Mouse (Mus musculus) lung, postnatal 0 days (tissue): ENCODE data around the gene Adat2. TPM values are rescaled to one million over a fixed set of nuclear protein-coding genes. Genes with fewer than 3 reads are reported as not detected.

Source experiments
- ATAC-seq: fragments of 200-750 bp; cut with Nextera tagmentation; 2 replicates; pipeline ENCODE4 v1.8.0; 2017; ENCODE audit warnings: moderate library complexity
- DNase-seq: peaks from one replicate; pipeline ENCODE4 v3.0.0-alpha.2; 2016; ENCODE audit warnings: low spot score
- H3K27ac ChIP-seq: fragments of 300-500 bp; sonication (generic); 2 replicates; pipeline ENCODE4 v1.5.1; 2014; ENCODE audit warnings: antibody characterized with exemption, mild to moderate bottlenecking, low read length, mixed read lengths
- H3K27me3 ChIP-seq: fragments of 300-500 bp; sonication (generic); replicated peaks from 2 replicates; pipeline ENCODE4 v1.6.1; 2014; ENCODE audit warnings: low read length, mixed read lengths; ENCODE audit not compliant: insufficient read depth
- H3K36me3 ChIP-seq: fragments of 300-500 bp; sonication (generic); 2 replicates; pipeline ENCODE4 v1.6.1; 2014; ENCODE audit warnings: low read length, mixed read lengths; ENCODE audit not compliant: insufficient read depth
- H3K4me1 ChIP-seq: fragments of 300-500 bp; sonication (generic); 2 replicates; pipeline ENCODE4 v1.6.1; 2014; ENCODE audit warnings: antibody characterized with exemption, low read depth, low read length, mixed read lengths; ENCODE audit not compliant: insufficient read depth
- H3K4me2 ChIP-seq: fragments of 300-500 bp; sonication (generic); replicated peaks from 2 replicates; pipeline ENCODE4 v1.6.1; 2014; ENCODE audit warnings: low read depth, mild to moderate bottlenecking, low read length, moderate library complexity, mixed read lengths
- H3K4me3 ChIP-seq: fragments of 300-500 bp; sonication (generic); 2 replicates; pipeline ENCODE4 v1.5.1; 2014; ENCODE audit warnings: low read depth, low read length
- H3K9ac ChIP-seq: fragments of 300-500 bp; sonication (generic); replicated peaks from 2 replicates; pipeline ENCODE4 v1.6.1; 2014; ENCODE audit warnings: low read depth, mild to moderate bottlenecking
- H3K9me3 ChIP-seq: fragments of 300-500 bp; sonication (generic); 2 replicates; pipeline ENCODE4 v1.6.1; 2016; ENCODE audit warnings: low read length, mixed read lengths
- CTCF ChIP-seq: IDR thresholded peaks from 2 replicates; pipeline ENCODE4 v1.5.1; 2016; ENCODE audit warnings: antibody characterized with exemption, mild to moderate bottlenecking
- EP300 ChIP-seq: IDR thresholded peaks from 2 replicates; pipeline ENCODE4 v1.6.1; 2016; ENCODE audit warnings: antibody characterized with exemption, mild to moderate bottlenecking, control low read depth
- WGBS: fragments of 180-500 bp; shearing (Covaris S2); extraction: QIAGEN DNeasy Blood & Tissue Kit; methylation state at CpG from one replicate; pipeline ENCODE4 v1.1.7; 2014; 5-methylcytosine and 5-hydroxymethylcytosine counted together
- polyA plus RNA-seq: library from polyadenylated mRNA; unstranded; fragments of >200 nt; fragmentation: Nextera tagmentation; extraction: Ambion mirVana; gene quantifications from 2 replicates; pipeline ENCODE4 v1.2.1, GENCODE M21; 2015

Adat2 gene
- polyA plus RNA-seq, 1 experiment from 2014 or later = 3.4 TPM

DNA sequence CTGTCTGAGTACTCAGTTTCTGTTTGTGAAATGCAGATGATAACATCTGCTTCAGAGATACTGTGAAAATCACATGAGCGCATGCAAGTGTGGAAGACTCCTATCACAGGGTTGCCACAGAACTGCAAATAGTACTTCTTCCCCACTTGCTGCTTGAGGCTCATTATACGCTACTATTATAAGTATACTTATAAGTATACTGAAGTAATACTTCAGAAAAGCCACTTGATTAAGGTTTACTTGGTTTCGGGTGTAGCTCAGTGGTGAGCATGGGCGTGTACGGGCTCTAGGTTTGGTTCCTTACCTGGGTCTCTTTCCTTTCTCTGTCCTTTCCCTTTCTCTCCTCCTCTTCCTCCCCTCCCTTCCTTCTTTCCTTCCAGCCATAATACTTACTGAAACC lies 11.0 kb upstream of the Adat2 start:
- Histone ChIP-seq H3K27me3 (no peaks in the 10 kb centered on the region), H3K9ac (no peak overlapping the region), H3K27ac (no peak overlapping the region), H3K4me3 (no peak overlapping the region), H3K36me3 (peaks cover 3% of the 10 kb centered on the region; the same call in 1 of the 2 replicates), H3K9me3 (no peaks in the 10 kb centered on the region), H3K4me2 (no peak overlapping the region), H3K4me1 (no peaks in the 10 kb centered on the region)
- DNase-seq (peak; percentile 77), ATAC-seq (peak; percentile 91)
- TF ChIP-seq EP300 (peak; percentile 44; the same call in 1 of the 2 replicates), CTCF (no peak)
- 55% methylated on average over 5 of the region's 5 CpGs for WGBS

DNA sequence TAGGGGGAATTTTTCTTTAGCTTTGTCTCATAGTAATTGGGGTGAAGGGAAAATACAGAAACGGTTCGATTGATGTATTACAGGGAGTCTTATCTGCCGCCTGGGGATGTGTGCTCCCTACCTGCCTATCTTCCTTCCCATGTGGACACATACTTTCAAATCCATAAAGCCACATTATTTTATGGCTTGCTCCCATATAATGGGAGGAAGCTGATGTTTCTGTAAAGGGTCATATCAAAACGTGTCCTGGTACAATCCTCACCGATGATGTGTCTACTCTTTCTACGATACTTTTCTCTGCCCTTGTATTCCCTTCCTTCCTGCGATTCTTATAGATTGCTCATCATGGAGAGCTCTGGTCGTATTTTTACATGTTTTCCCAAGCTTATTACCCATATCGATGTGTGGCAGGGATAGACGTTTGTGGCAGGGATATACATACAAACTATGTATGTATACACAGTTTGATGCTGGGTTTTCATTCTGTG lies 848 bp downstream of the Adat2 start:
- H3K4me3 ChIP-seq = peak overlapping the region; percentile 73
- ATAC-seq = no peak
- peak overlapping the region; percentile 75 for H3K27ac ChIP-seq
- no peaks in the 10 kb centered on the region; the same call in 1 of the 2 replicates for H3K4me1 ChIP-seq
- H3K36me3 ChIP-seq = no peaks in the 10 kb centered on the region
- WGBS = 16% methylated on average over 10 of the region's 10 CpGs
- TF ChIP-seq CTCF = no peak
- no peak for TF ChIP-seq EP300
- H3K27me3 ChIP-seq = no peaks in the 10 kb centered on the region
- peak overlapping the region; percentile 84 for H3K9ac ChIP-seq
- DNase-seq = no peak
- no peaks in the 10 kb centered on the region for H3K9me3 ChIP-seq
- peak overlapping the region; percentile 54 for H3K4me2 ChIP-seq

DNA sequence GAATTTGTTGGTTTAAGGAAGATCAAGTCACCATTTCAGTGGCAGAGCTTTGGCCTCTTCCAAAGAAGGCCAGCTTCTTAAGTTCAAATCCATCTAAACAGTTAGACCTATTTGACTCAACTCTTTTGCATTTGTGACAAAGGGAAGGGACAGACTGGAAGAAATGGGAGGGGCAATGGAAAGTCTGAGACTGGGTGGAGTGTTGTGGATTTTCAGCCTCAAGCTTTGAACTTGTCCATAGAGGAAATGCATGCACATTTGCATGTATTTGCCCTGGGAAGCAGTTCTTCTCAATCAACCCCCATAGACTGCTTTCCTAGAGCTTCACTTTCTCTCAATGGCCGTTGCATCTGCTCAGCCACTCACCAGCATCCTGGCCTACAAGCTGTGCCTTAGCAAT lies 1.6 kb downstream of the Adat2 start:
- Histone ChIP-seq H3K4me1 (no peaks in the 10 kb centered on the region; the same call in 1 of the 2 replicates), H3K4me2 (no peak overlapping the region), H3K4me3 (no peak overlapping the region), H3K9ac (no peak overlapping the region), H3K27me3 (no peaks in the 10 kb centered on the region), H3K9me3 (no peaks in the 10 kb centered on the region), H3K36me3 (no peaks in the 10 kb centered on the region), H3K27ac (no peak overlapping the region)
- WGBS = 96% methylated on average over 1 of the region's 1 CpGs
- DNase-seq = no peak
- no peak for TF ChIP-seq CTCF
- no peak for TF ChIP-seq EP300
- no peak for ATAC-seq

DNA sequence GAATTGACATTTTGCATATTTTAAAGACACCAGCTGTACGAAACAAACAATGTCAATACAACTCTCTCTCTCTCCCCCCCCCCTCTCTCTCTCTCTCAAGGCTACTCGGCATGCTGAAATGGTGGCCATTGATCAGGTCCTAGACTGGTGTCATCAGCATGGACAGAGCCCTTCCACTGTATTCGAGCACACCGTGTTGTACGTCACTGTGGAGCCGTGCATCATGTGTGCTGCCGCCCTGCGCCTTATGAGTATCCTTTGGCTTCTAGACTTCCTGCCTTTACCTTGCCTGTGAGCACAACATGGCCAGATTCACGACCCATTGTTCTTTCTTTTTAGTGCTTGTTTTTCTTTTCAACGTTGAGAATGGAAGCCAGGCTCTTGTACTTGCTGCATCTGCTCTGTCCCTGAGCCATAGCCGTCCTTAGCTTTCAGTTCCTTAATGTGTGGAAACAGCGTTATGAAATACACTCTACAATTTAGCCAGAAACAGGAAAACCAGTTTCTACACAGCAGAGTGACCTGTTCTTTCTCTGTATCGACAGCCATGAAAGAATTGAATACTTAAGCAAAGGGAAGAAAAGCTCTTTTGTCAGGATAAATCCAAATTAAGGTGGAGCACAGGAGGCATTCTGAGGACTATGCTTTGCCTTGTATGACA lies 7.5 kb downstream of the Adat2 start:
- no peak for ATAC-seq
- H3K9me3 ChIP-seq = no peaks in the 10 kb centered on the region
- H3K9ac ChIP-seq = no peak overlapping the region
- TF ChIP-seq CTCF = no peak
- no peak for TF ChIP-seq EP300
- no peaks in the 10 kb centered on the region for H3K4me1 ChIP-seq
- H3K36me3 ChIP-seq = no peaks in the 10 kb centered on the region; the same call in 1 of the 2 replicates
- no peak for DNase-seq
- H3K4me2 ChIP-seq = no peak overlapping the region
- H3K27ac ChIP-seq = no peak overlapping the region
- no peak overlapping the region for H3K4me3 ChIP-seq
- H3K27me3 ChIP-seq = no peaks in the 10 kb centered on the region
- 84% methylated on average over 13 of the region's 13 CpGs for WGBS

DNA sequence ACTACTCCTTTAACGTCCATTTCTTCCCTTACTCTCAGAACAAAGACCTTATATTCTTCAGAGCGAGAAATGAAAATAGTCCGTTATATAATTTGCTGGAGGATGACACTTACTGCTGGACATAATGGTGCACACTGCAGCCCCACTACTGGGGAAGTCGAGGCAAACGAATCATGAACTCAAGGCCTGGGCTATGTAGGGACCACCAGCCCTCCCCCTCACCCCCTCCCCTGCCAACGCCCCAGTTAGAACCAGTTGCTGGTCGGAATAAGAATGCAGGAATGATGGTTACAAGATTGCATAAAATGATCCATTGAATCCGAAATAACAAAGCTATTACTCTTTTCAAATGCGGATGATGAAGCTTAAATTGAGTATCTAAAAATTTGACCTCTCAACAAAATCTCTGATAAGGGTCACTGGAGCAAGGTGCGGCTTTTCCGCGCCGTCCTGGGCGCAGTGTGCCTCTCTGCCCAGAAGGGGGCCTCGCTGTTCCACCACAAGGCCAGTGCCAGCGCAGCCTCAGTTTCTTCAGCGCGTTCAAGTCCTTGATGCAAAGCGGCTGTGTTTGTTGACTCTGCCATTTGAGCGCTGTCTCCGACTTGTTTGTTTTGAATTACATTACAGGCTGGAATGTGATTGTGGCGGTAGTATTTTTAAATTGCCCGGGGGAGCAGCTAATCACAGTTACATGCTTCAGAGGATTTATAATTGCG lies 11.8 kb downstream of the Adat2 start:
- DNase-seq (peak; percentile 58), ATAC-seq (peak; percentile 28; the same call in 1 of the 2 replicates)
- peak overlapping the region; percentile 25; the same call in 1 of the 2 replicates for H3K4me2 ChIP-seq
- no peaks in the 10 kb centered on the region for H3K27me3 ChIP-seq
- no peak for TF ChIP-seq EP300
- TF ChIP-seq CTCF = peak; percentile 97
- no peaks in the 10 kb centered on the region for H3K9me3 ChIP-seq
- WGBS = 27% methylated on average over 24 of the region's 24 CpGs
- no peaks in the 10 kb centered on the region; the same call in 1 of the 2 replicates for H3K36me3 ChIP-seq
- no peak overlapping the region for H3K9ac ChIP-seq
- no peaks in the 10 kb centered on the region for H3K4me1 ChIP-seq
- H3K4me3 ChIP-seq = no peak overlapping the region
- no peak overlapping the region for H3K27ac ChIP-seq

DNA sequence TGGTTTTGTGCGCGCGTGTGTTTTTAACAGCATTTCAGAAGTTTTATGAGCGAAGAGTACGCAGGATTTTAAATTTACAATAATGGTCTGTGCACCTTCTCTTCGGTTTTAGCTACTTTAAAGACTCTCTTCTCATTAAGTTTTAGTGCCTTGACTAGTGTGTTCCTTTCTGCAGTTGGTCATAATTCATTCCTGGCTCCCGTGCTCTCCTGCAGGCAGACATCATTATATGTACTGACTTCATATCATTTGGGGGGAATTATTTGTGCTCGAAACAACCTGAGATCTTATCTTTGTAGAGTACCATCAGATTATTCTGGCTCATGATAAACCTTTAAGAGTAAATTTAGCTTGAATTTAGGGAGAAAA lies 12.4 kb downstream of the Adat2 start:
- Histone ChIP-seq H3K4me3 (no peak overlapping the region), H3K27me3 (no peaks in the 10 kb centered on the region), H3K9me3 (no peaks in the 10 kb centered on the region), H3K4me1 (no peaks in the 10 kb centered on the region), H3K36me3 (no peaks in the 10 kb centered on the region; the same call in 1 of the 2 replicates), H3K9ac (no peak overlapping the region), H3K4me2 (peak overlapping the region; percentile 25; the same call in 1 of the 2 replicates), H3K27ac (no peak overlapping the region)
- WGBS = 40% methylated on average over 8 of the region's 8 CpGs
- TF ChIP-seq EP300 = no peak
- no peak for TF ChIP-seq CTCF
- no peak for DNase-seq
- ATAC-seq = no peak
